Mouse (Mus musculus): ENCODE data around the gene Abca1. TPM values are rescaled to one million over a fixed set of nuclear protein-coding genes. Genes with fewer than 3 reads are reported as not detected.

The Abca1 gene
- polyA plus RNA-seq, 1 experiment from 2014 or later, result 5.6 TPM

DNA sequence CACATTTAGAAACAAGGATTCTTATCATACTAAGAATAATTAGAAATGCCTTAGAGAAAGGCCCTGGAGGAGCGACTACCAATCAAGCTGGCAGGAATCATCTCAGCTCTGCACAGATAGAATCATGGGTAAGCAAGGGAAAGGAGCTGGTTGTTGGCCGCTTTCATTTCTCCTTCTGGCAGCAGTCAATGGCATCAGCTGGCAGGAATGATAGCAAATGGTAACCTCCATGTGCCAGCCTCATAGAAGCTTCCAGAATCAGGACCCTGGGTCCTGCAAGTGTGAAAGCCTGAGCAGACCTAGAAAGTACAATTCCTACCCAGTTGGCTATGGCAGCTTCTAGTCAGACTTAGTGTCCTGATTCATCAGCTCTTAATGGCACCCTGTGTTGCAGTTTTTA lies 173.4 kb downstream of the Abca1 start:
- no peak overlapping the region for H3K27ac ChIP-seq (ENCODE audit: low read depth, low read length)
- H3K9ac ChIP-seq (ENCODE audit: low read length), result no peak overlapping the region
- no peak overlapping the region for H3K4me2 ChIP-seq (ENCODE audit: low read depth, low read length, severe bottlenecking)
- H3K4me1 ChIP-seq (replicated peaks; ENCODE audit: control insufficient read depth, insufficient read depth, low read length), result no peaks in the 10 kb centered on the region
- no peak for ATAC-seq (replicated peaks; ENCODE audit: low FRiP score)
- H3K9me3 ChIP-seq (ENCODE audit: control insufficient read depth, low read length), result no peaks in the 10 kb centered on the region
- no peak for DNase-seq (ENCODE audit: low spot score)
- H3K27me3 ChIP-seq (ENCODE audit: control insufficient read depth, insufficient read depth, low read length), result no peaks in the 10 kb centered on the region
- 88% methylated on average over 2 of the region's 2 CpGs for WGBS
- no peaks in the 10 kb centered on the region for H3K36me3 ChIP-seq (ENCODE audit: control insufficient read depth, insufficient read depth, low read length)
- H3K4me3 ChIP-seq (ENCODE audit: low read depth, low read length), result no peak overlapping the region

DNA sequence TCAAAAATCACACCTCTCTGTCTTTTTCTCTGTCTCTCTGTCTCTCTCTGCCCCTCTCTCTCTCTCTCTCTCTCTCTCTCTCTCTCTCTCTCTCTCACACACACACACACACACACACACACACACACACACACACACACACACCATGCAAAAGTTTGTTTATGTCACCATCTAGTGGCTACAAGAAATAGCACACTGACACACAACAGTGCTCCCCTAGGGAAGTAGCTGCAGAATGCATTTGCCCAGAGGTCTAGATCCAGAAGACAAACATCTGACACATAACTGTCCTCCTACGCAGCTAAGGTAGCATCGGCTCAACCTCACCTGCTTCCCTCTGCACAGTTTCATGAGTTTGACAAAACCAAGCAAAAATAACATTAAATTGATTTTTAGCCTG lies 174.5 kb downstream of the Abca1 start:
- Histone ChIP-seq H3K4me1 (replicated peaks; ENCODE audit: control insufficient read depth, insufficient read depth, low read length) (no peaks in the 10 kb centered on the region), H3K4me2 (ENCODE audit: low read depth, low read length, severe bottlenecking) (no peak overlapping the region), H3K27me3 (ENCODE audit: control insufficient read depth, insufficient read depth, low read length) (no peaks in the 10 kb centered on the region), H3K9ac (ENCODE audit: low read length) (no peak overlapping the region), H3K4me3 (ENCODE audit: low read depth, low read length) (no peak overlapping the region), H3K9me3 (ENCODE audit: control insufficient read depth, low read length) (no peaks in the 10 kb centered on the region), H3K27ac (ENCODE audit: low read depth, low read length) (no peak overlapping the region), H3K36me3 (ENCODE audit: control insufficient read depth, insufficient read depth, low read length) (no peaks in the 10 kb centered on the region)
- 64% methylated on average over 2 of the region's 2 CpGs for WGBS
- 0 out of 2 replicates have a peak, but pooled peaks have one; percentile 49 for ATAC-seq (replicated peaks; ENCODE audit: low FRiP score)
- DNase-seq (ENCODE audit: low spot score), result no peak

Other genes with a start within 250 kb of the Abca1 start
- not detected in 2 replicates for gene Olfr272, start 240.7 kb downstream of the Abca1 start, polyA plus RNA-seq (2014; fragmentation: Nextera tagmentation; extraction: Ambion mirVana)
- not detected in 2 replicates for gene Olfr270, start 195.3 kb downstream of the Abca1 start, polyA plus RNA-seq (2014; fragmentation: Nextera tagmentation; extraction: Ambion mirVana)
- gene Nipsnap3a, start 170.6 kb downstream of the Abca1 start, polyA plus RNA-seq (2014; fragmentation: Nextera tagmentation; extraction: Ambion mirVana), result not detected in 2 replicates
- gene Nipsnap3b, start 148.0 kb downstream of the Abca1 start, polyA plus RNA-seq (2014; fragmentation: Nextera tagmentation; extraction: Ambion mirVana), result 82.5 and 86.4 TPM in 2 replicates

Data from forebrain, embryonic 11.5 days (tissue).